In the genomic region with DNA sequence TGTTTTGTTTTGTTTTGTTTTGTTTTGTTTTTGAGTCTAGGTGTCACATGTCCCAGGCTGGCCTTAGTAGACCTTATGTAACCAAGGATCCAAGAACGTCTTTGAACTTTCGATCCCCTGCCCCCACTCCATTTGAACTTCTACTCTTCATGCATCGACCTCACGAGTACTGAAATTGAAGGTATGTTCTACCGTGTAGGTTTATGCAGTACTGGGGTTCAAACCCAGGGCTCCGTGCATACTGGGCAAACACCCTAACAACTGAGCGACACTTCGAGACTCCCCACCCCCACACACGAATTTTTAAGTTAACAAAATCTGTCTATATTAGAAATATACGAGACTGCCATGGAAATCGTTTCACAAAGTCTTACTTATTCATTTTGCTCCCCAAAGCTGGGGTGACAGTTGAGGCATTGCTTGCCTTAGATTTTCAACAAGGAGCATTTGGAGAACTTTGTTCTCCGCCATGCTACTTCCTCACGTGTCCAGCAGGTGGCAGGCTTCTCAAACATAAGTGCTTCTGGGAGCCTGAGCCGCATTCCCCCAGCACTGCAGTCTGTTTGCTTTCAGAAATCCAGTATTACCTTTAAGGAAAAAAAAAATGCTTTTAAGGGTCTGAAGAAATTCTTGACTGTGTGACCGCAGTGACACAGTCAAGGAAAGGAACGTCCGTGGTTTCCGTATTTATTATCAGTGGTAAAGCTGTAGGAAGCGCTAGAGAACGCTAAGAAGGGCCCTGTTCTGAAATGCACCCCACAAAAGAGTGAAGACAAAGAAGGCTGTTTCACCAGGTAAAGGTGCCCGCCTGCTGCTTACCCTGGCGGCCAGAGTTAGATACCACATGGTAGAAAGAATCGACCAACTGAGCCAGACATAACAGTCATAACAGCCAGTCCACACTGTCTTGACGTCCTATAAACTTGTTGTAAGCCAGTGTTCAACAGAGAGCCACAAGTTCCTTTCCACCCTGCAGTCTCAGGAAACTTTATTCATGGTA, we compare ENCODE assay signal across 9 mouse cellular contexts. TPM values are rescaled to one million over a fixed set of nuclear protein-coding genes. Genes with fewer than 3 reads are reported as not detected.
DNase-seq lines count a peak whose midpoint lies in the region; ATAC-seq and TF ChIP-seq lines count a peak whose summit lies in the region.
"Had no signal": no experiment of that assay in that cellular context is flagged by ENCODE, and none has a peak within 500 bp of the region (broad histone marks: within the 10 kb centered on the region; RNA-seq: fewer than 3 reads in every experiment).

No protein-coding gene starts in this region.

- no peak overlapping the region for H3K9ac ChIP-seq in forebrain, embryonic 16.5 days (replicated peaks; ENCODE audit: low read depth, low read length)
- H3K9ac ChIP-seq in lung, embryonic 15.5 days, result no peak overlapping the region

- no peaks in the 10 kb centered on the region for H3K36me3 ChIP-seq in G1E (replicated peaks)
- no peaks in the 10 kb centered on the region for H3K36me3 ChIP-seq in forebrain, embryonic 16.5 days (ENCODE audit: control insufficient read depth, insufficient read depth)
- H3K36me3 ChIP-seq in lung, embryonic 15.5 days, result no peaks in the 10 kb centered on the region
- H3K36me3 ChIP-seq in thymus, adult 2 months (ENCODE audit: control insufficient read depth, insufficient read depth, low read length), result no peaks in the 10 kb centered on the region

- no peak for TF ChIP-seq POLR2A in thymus, adult 2 months (IDR thresholded peaks at IDR 0.05; ENCODE audit: control insufficient read depth, extremely low read depth, insufficient read depth, low read length, poor library complexity)

- ATAC-seq in G1E (ENCODE audit: extremely low read depth, insufficient number of reproducible peaks, low FRiP score, poor library complexity, severe bottlenecking), result peak; percentile 40
- ATAC-seq in forebrain, embryonic 16.5 days, result peak; percentile 71
- peak; percentile 82 to 88 for ATAC-seq in hematopoietic stem cell, adult 5-6 weeks (replicated peaks in 1 of 2; ENCODE audit: insufficient read depth in 1 of 2, low FRiP score in 2 of 2, low TSS enrichment in 1 of 2, low read depth in 1 of 2, poor library complexity in 2 of 2, severe bottlenecking in 2 of 2)
- ATAC-seq in lung, embryonic 15.5 days (ENCODE audit: borderline replicate concordance, extremely low read depth, low FRiP score, low TSS enrichment), result peak; percentile 46; the same call in 1 of the 2 replicates

- H3K27ac ChIP-seq in forebrain, embryonic 16.5 days (ENCODE audit: low read length), result no peak overlapping the region
- H3K27ac ChIP-seq in layer of hippocampus, adult 2 months, result no peak overlapping the region
- H3K27ac ChIP-seq in lung, embryonic 15.5 days, result 0 out of 2 replicates have a peak overlapping the region, but pooled peaks have one; percentile 3
- H3K27ac ChIP-seq in thymus, adult 2 months (ENCODE audit: control insufficient read depth, insufficient read depth, low read length), result no peak overlapping the region
- H3K27ac ChIP-seq: macrophage had no signal

- 33% methylated on average over 24 of the region's 24 CpGs for whole genome bisulfite sequencing in forebrain, embryonic 16.5 days
- WGBS in lung, embryonic 15.5 days, result 26% methylated on average over 24 of the region's 24 CpGs
- 31% methylated on average over 24 of the region's 24 CpGs for WGBS in thymus, adult 2 months

- peaks cover 21% of the 10 kb centered on the region for H3K4me1 ChIP-seq in G1E (ENCODE audit: insufficient read depth, low read depth, low read length)
- no peaks in the 10 kb centered on the region for H3K4me1 ChIP-seq in forebrain, embryonic 16.5 days (replicated peaks; ENCODE audit: control insufficient read depth, insufficient read depth, low read length)
- no peaks in the 10 kb centered on the region for H3K4me1 ChIP-seq in lung, embryonic 15.5 days
- H3K4me1 ChIP-seq in thymus, adult 2 months (replicated peaks; ENCODE audit: control insufficient read depth, insufficient read depth, low read length), result peaks cover 5% of the 10 kb centered on the region; the same call in 1 of the 2 replicates

- H3K4me3 ChIP-seq in G1E (ENCODE audit: low read depth, low read length), result no peak overlapping the region
- H3K4me3 ChIP-seq in forebrain, embryonic 16.5 days (replicated peaks; ENCODE audit: low read length), result no peak overlapping the region
- H3K4me3 ChIP-seq in layer of hippocampus, adult 2 months, result no peak overlapping the region
- H3K4me3 ChIP-seq in lung, embryonic 15.5 days, result no peak overlapping the region
- no peak overlapping the region for H3K4me3 ChIP-seq in thymus, adult 2 months (ENCODE audit: control insufficient read depth, insufficient read depth, low read length)

- peak; percentile 23 for DNase-seq in G1E (ENCODE audit: low spot score)
- DNase-seq in cerebellum, adult 11-12 months, result peak; percentile 34
- DNase-seq in layer of hippocampus, adult 2 months (ENCODE audit: low spot score in 2 of 2), result peak; percentile 70 to 83
- DNase-seq in ovary, postnatal 10 days (ENCODE audit: low spot score), result peak; percentile 50
- DNase-seq in thymus, adult 2 months, result peak; percentile 72

- peak; percentile 64 for TF ChIP-seq CTCF in G1E (IDR thresholded peaks at IDR 0.05; ENCODE audit: low read depth, low read length)
- TF ChIP-seq CTCF in layer of hippocampus, adult 2 months (conservative IDR thresholded peaks at IDR 0.05), result peak; percentile 98
- TF ChIP-seq CTCF in thymus, adult 2 months (IDR thresholded peaks at IDR 0.05; ENCODE audit: borderline replicate concordance, control insufficient read depth, extremely low read depth, insufficient read depth, low read length, poor library complexity), result peak; percentile 67; the same call in 1 of the 2 replicates

- no peak overlapping the region for H3K4me2 ChIP-seq in forebrain, embryonic 16.5 days (ENCODE audit: low read length)
- H3K4me2 ChIP-seq in lung, embryonic 15.5 days, result peak overlapping the region; percentile 34

- H3K9me3 ChIP-seq in G1E (replicated peaks), result peaks cover 14% of the 10 kb centered on the region
- H3K9me3 ChIP-seq in forebrain, embryonic 16.5 days (ENCODE audit: control insufficient read depth, low read length), result no peaks in the 10 kb centered on the region; the same call in 1 of the 2 replicates
- H3K9me3 ChIP-seq in lung, embryonic 15.5 days, result no peaks in the 10 kb centered on the region

- H3K27me3 ChIP-seq in G1E (ENCODE audit: insufficient read depth, low read length), result peaks cover 13% of the 10 kb centered on the region
- no peaks in the 10 kb centered on the region; the same call in 1 of the 2 replicates for H3K27me3 ChIP-seq in forebrain, embryonic 16.5 days (replicated peaks; ENCODE audit: control insufficient read depth, insufficient read depth, low read length)
- H3K27me3 ChIP-seq in lung, embryonic 15.5 days, result no peaks in the 10 kb centered on the region
- no peaks in the 10 kb centered on the region for H3K27me3 ChIP-seq in thymus, adult 2 months (ENCODE audit: control insufficient read depth, insufficient read depth, low read length)

RNA-seq across cellular contexts. Expression of a gene that starts 15.0 kb away (rescaled TPM):
- 30.6 and 35.6 TPM in 2 replicates for total RNA-seq in G1E (2014; fragmentation: Nextera tagmentation)
- 52.6 and 55.8 TPM in 2 replicates for total RNA-seq in G1E (2017)
- 31.0 and 34.7 TPM in 2 replicates for polyA plus RNA-seq in G1E (2012)
- polyA plus RNA-seq in forebrain, embryonic 16.5 days (2015; fragmentation: Nextera tagmentation; extraction: Ambion mirVana), result 42.3 and 47.3 TPM in 2 replicates
- total RNA-seq in hematopoietic stem cell, adult 5-6 weeks (2017), result 47.8 and 54.0 TPM in 2 replicates
- total RNA-seq in layer of hippocampus, adult 2 months (2021), result 10 to 100 TPM; 46.4 to 51.4 TPM
- polyA plus RNA-seq in lung, embryonic 15.5 days (2015; fragmentation: Nextera tagmentation; extraction: Ambion mirVana), result 31.5 and 34.8 TPM in 2 replicates
- 22.5 and 26.9 TPM in 2 replicates for polyA plus RNA-seq in thymus, adult 2 months (2012; rRNA removed)

RNA-seq across cellular contexts. Expression of a gene that starts 54.6 kb away (rescaled TPM):
- total RNA-seq in G1E (2014; fragmentation: Nextera tagmentation), result 0.45 and 0.58 TPM in 2 replicates
- total RNA-seq in G1E (2017), result not detected in 2 replicates
- not detected in 2 replicates for polyA plus RNA-seq in G1E (2012)
- polyA plus RNA-seq in forebrain, embryonic 16.5 days (2015; fragmentation: Nextera tagmentation; extraction: Ambion mirVana), result 0.93 and 1.2 TPM in 2 replicates
- total RNA-seq in hematopoietic stem cell, adult 5-6 weeks (2017), result not detected in 2 replicates
- total RNA-seq in layer of hippocampus, adult 2 months (2021), result 10 to 100 TPM; 19.9 to 20.9 TPM
- polyA plus RNA-seq in lung, embryonic 15.5 days (2015; fragmentation: Nextera tagmentation; extraction: Ambion mirVana), result 0.11 TPM in 1 of 2 replicates, not detected in the other
- polyA plus RNA-seq in thymus, adult 2 months (2012; rRNA removed), result 2.7 and 3.1 TPM in 2 replicates
- polyA plus RNA-seq: macrophage had no signal

Comparison
In these comparisons a context has a peak if more than half of its experiments do, and no peak if none do; other contexts are left out.
1. DNase-seq: peak in every context shown above with its lines; median percentile 76 in layer of hippocampus, adult 2 months; 72 in thymus, adult 2 months; 50 in ovary, postnatal 10 days; 34 in cerebellum, adult 11-12 months; 23 in G1E.